Mouse (Mus musculus): ENCODE data around the gene Vmn1r167. TPM values are rescaled to one million over a fixed set of nuclear protein-coding genes. Genes with fewer than 3 reads are reported as not detected.
"Not testable (repeated sequence)": the region's sequence is repeated elsewhere in the genome, so short reads cannot be mapped to it uniquely, and the experiment has no call there.

Vmn1r167 gene
- total RNA-seq (2014; fragmentation: Nextera tagmentation) (not detected in 2 replicates), total RNA-seq (2017) (0.05 TPM in 1 of 2 replicates, not detected in the other), polyA plus RNA-seq (2012) (not detected in 2 replicates)

DNA sequence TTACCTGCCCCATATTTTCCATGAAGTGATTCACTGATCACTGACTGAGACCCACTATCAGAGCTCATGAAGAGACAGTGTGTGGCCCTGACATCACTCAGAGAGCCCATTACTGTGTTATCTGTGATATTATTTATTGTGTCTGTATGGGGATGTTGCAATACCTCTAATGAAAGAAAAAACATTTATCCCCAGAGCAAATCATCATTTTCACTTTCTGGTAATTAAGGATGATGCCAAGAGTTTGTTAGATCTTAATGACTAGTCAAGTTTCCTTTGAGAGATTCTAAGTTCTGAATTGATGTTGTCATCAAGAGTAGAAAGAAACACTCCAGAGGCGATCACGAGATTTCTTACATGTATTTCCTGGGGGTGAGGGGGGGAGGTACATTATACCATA is at the start of gene Vmn1r167:
TSS of gene Vmn1r167 (minus strand) at position 101 of the 400 bp plus-strand sequence.
- DNase-seq (ENCODE audit: low spot score); H3K9me3 ChIP-seq (replicated peaks); H3K36me3 ChIP-seq (replicated peaks); H3K4me3 ChIP-seq (ENCODE audit: low read depth, low read length); ATAC-seq (ENCODE audit: extremely low read depth, insufficient number of reproducible peaks, low FRiP score, poor library complexity, severe bottlenecking); H3K4me1 ChIP-seq (ENCODE audit: insufficient read depth, low read depth, low read length); H3K27me3 ChIP-seq (ENCODE audit: insufficient read depth, low read length): not testable (repeated sequence)

GRCm38 (mm10) chr7:23539432-23539831 is 32.4 kb upstream of the Vmn1r167 start, which contains the start of gene Vmn1r168:
TSS of gene Vmn1r168 (plus strand) at chr7:23539732.
- H3K9me3 ChIP-seq (replicated peaks); H3K36me3 ChIP-seq (replicated peaks); ATAC-seq (ENCODE audit: extremely low read depth, insufficient number of reproducible peaks, low FRiP score, poor library complexity, severe bottlenecking); DNase-seq (ENCODE audit: low spot score); H3K4me3 ChIP-seq (ENCODE audit: low read depth, low read length); H3K4me1 ChIP-seq (ENCODE audit: insufficient read depth, low read depth, low read length); H3K27me3 ChIP-seq (ENCODE audit: insufficient read depth, low read length): not testable (repeated sequence)

GRCm38 (mm10) chr7:23472886-23473285 is 34.1 kb downstream of the Vmn1r167 start:
- H3K36me3 ChIP-seq (replicated peaks); ATAC-seq (ENCODE audit: extremely low read depth, insufficient number of reproducible peaks, low FRiP score, poor library complexity, severe bottlenecking); H3K4me3 ChIP-seq (ENCODE audit: low read depth, low read length); DNase-seq (ENCODE audit: low spot score); H3K9me3 ChIP-seq (replicated peaks); H3K27me3 ChIP-seq (ENCODE audit: insufficient read depth, low read length); H3K4me1 ChIP-seq (ENCODE audit: insufficient read depth, low read depth, low read length): not testable (repeated sequence)

DNA sequence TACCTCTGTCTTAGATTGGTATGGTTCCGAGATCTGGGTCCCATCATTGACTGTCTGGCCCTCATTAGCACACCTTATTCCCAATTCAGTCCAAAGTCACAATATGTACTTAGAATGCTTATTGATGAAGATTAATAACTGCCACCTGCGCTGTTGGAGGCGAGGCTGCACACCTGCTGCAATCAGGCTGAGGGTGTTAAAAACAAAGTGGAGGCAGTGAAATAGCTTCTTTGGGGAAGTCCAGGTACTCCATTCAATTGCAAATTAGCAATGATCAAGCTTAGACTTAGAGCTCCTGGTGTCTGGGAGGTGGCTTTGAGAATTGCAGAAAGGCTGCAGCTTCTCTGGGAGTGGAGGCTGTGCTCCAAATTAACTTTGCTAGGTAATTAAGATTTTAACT is 36.2 kb downstream of the Vmn1r167 start:
- ATAC-seq (ENCODE audit: extremely low read depth, insufficient number of reproducible peaks, low FRiP score, poor library complexity, severe bottlenecking); H3K36me3 ChIP-seq (replicated peaks); H3K4me1 ChIP-seq (ENCODE audit: insufficient read depth, low read depth, low read length); H3K9me3 ChIP-seq (replicated peaks); H3K4me3 ChIP-seq (ENCODE audit: low read depth, low read length); H3K27me3 ChIP-seq (ENCODE audit: insufficient read depth, low read length); DNase-seq (ENCODE audit: low spot score): not testable (repeated sequence)

- H3K9me3 ChIP-seq (replicated peaks); ATAC-seq (ENCODE audit: extremely low read depth, insufficient number of reproducible peaks, low FRiP score, poor library complexity, severe bottlenecking); H3K27me3 ChIP-seq (ENCODE audit: insufficient read depth, low read length); H3K4me1 ChIP-seq (ENCODE audit: insufficient read depth, low read depth, low read length); DNase-seq (ENCODE audit: low spot score); H3K36me3 ChIP-seq (replicated peaks); H3K4me3 ChIP-seq (ENCODE audit: low read depth, low read length): not testable (repeated sequence)
Measured at GRCm38 (mm10) chr7:23470201-23470600, 36.8 kb downstream of the Vmn1r167 start.

Other genes with a start within 250 kb of the Vmn1r167 start
- not detected in 2 replicates for gene Gm6902, start 228.3 kb downstream of the Vmn1r167 start, total RNA-seq (2014; fragmentation: Nextera tagmentation)
- not detected in 2 replicates for gene Gm6902, start 228.3 kb downstream of the Vmn1r167 start, total RNA-seq (2017)
- not detected in 2 replicates for gene Gm6902, start 228.3 kb downstream of the Vmn1r167 start, polyA plus RNA-seq (2012)
- gene Nlrp4e, start 206.0 kb downstream of the Vmn1r167 start, total RNA-seq (2014; fragmentation: Nextera tagmentation), result not detected in 2 replicates
- 0.06 and 0.16 TPM in 2 replicates for gene Nlrp4e, start 206.0 kb downstream of the Vmn1r167 start, total RNA-seq (2017)
- gene Nlrp4e, start 206.0 kb downstream of the Vmn1r167 start, polyA plus RNA-seq (2012), result not detected in 2 replicates
- not detected in 2 replicates for gene Nlrp5, start 121.3 kb downstream of the Vmn1r167 start, total RNA-seq (2014; fragmentation: Nextera tagmentation)
- 0.05 and 0.06 TPM in 2 replicates for gene Nlrp5, start 121.3 kb downstream of the Vmn1r167 start, total RNA-seq (2017)
- not detected in 2 replicates for gene Nlrp5, start 121.3 kb downstream of the Vmn1r167 start, polyA plus RNA-seq (2012)
- gene Vmn1r168, start 32.5 kb upstream of the Vmn1r167 start, total RNA-seq (2014; fragmentation: Nextera tagmentation), result not detected in 2 replicates
- gene Vmn1r168, start 32.5 kb upstream of the Vmn1r167 start, total RNA-seq (2017), result 0.17 and 0.60 TPM in 2 replicates
- not detected in 2 replicates for gene Vmn1r168, start 32.5 kb upstream of the Vmn1r167 start, polyA plus RNA-seq (2012)
- not detected in 2 replicates for gene Vmn1r169, start 68.3 kb upstream of the Vmn1r167 start, total RNA-seq (2014; fragmentation: Nextera tagmentation)
- gene Vmn1r169, start 68.3 kb upstream of the Vmn1r167 start, total RNA-seq (2017), result 0.11 TPM in 1 of 2 replicates, not detected in the other
- not detected in 2 replicates for gene Vmn1r169, start 68.3 kb upstream of the Vmn1r167 start, polyA plus RNA-seq (2012)
- gene Vmn1r170, start 99.0 kb upstream of the Vmn1r167 start, total RNA-seq (2014; fragmentation: Nextera tagmentation), result not detected in 2 replicates
- not detected in 2 replicates for gene Vmn1r170, start 99.0 kb upstream of the Vmn1r167 start, total RNA-seq (2017)
- not detected in 2 replicates for gene Vmn1r170, start 99.0 kb upstream of the Vmn1r167 start, polyA plus RNA-seq (2012)
- gene Vmn1r171, start 123.5 kb upstream of the Vmn1r167 start, total RNA-seq (2014; fragmentation: Nextera tagmentation), result not detected in 2 replicates
- 0.23 TPM in 1 of 2 replicates, not detected in the other for gene Vmn1r171, start 123.5 kb upstream of the Vmn1r167 start, total RNA-seq (2017)
- gene Vmn1r171, start 123.5 kb upstream of the Vmn1r167 start, polyA plus RNA-seq (2012), result not detected in 2 replicates
- gene Vmn1r172, start 151.1 kb upstream of the Vmn1r167 start, total RNA-seq (2014; fragmentation: Nextera tagmentation), result not detected in 2 replicates
- 0.11 TPM in 1 of 2 replicates, not detected in the other for gene Vmn1r172, start 151.1 kb upstream of the Vmn1r167 start, total RNA-seq (2017)
- gene Vmn1r172, start 151.1 kb upstream of the Vmn1r167 start, polyA plus RNA-seq (2012), result not detected in 2 replicates
- gene Vmn1r173, start 193.5 kb upstream of the Vmn1r167 start, total RNA-seq (2014; fragmentation: Nextera tagmentation), result not detected in 2 replicates
- 0.05 and 0.12 TPM in 2 replicates for gene Vmn1r173, start 193.5 kb upstream of the Vmn1r167 start, total RNA-seq (2017)
- gene Vmn1r173, start 193.5 kb upstream of the Vmn1r167 start, polyA plus RNA-seq (2012), result not detected in 2 replicates
- gene Vmn1r174, start 245.1 kb upstream of the Vmn1r167 start, total RNA-seq (2014; fragmentation: Nextera tagmentation), result not detected in 2 replicates
- 0.06 and 0.60 TPM in 2 replicates for gene Vmn1r174, start 245.1 kb upstream of the Vmn1r167 start, total RNA-seq (2017)
- gene Vmn1r174, start 245.1 kb upstream of the Vmn1r167 start, polyA plus RNA-seq (2012), result not detected in 2 replicates